Mouse (Mus musculus) bone marrow, adult 2 months (tissue): ENCODE measurements around the gene Heatr5a. TPM values are rescaled to one million over a fixed set of nuclear protein-coding genes. Genes with fewer than 3 reads are reported as not detected.

Source experiments
- H3K27ac ChIP-seq: fragments of 200-500 bp; 2 replicates; pipeline ENCODE4 v1.5.1; 2012; ENCODE audit warnings: low read depth, mild to moderate bottlenecking, control low read depth, inconsistent platforms, low read length; ENCODE audit not compliant: control insufficient read depth, poor library complexity, insufficient read depth
- H3K4me1 ChIP-seq: fragments of 200-500 bp; 2 replicates; pipeline ENCODE4 v1.6.1; 2011; ENCODE audit warnings: low read length; ENCODE audit not compliant: control insufficient read depth, insufficient read depth
- H3K4me3 ChIP-seq: fragments of 200-500 bp; replicated peaks from 2 replicates; pipeline ENCODE3; 2011; ENCODE audit warnings: mild to moderate bottlenecking, low read depth, low read length, control low read depth; ENCODE audit not compliant: control insufficient read depth
- CTCF ChIP-seq: fragments of 200-500 bp; IDR thresholded peaks from 2 replicates; pipeline ENCODE4 v1.5.1; 2011; ENCODE audit warnings: low read length, control low read depth; ENCODE audit not compliant: control insufficient read depth, insufficient read depth
- POLR2A ChIP-seq: fragments of 200-500 bp; IDR thresholded peaks from 2 replicates; pipeline ENCODE4 v1.6.1; 2011; ENCODE audit warnings: low read depth, mild to moderate bottlenecking, control low read depth, low read length, borderline replicate concordance; ENCODE audit not compliant: control insufficient read depth
- WGBS: fragments of 180-500 bp; shearing (Covaris S2); methylation state at CpG from one replicate; pipeline ENCODE4 v1.1.7; 2018; 5-methylcytosine and 5-hydroxymethylcytosine counted together
- polyA plus RNA-seq: library from polyadenylated mRNA; stranded (reverse); fragments of >200 nt; gene quantifications from 2 replicates; pipeline ENCODE4 v1.2.4, GENCODE M21; 2011; ENCODE audit warnings: low replicate concordance; ENCODE audit not compliant: missing spikeins, insufficient read depth, insufficient read length

Heatr5a gene
- polyA plus RNA-seq, 1 experiment = 20.5 TPM

DNA sequence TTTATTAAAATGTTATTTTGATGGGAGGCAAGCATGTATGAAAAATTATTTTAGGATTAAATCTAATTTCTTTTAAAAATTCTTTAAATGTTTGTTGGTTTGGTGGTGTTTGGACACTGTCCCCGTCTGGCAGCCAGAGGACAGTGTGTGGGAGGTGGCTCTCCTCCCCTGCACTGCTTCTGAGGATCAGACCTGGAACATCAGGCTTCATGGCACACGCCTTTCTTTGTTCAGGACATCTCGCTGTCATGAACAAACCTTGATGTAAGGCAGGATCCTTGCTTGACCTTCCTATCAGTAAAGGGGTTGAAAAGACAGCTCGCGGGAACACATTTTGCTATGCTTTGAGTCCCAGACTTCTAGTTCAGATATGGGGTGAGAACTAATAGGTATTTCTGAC, 61.9 kb downstream of the Heatr5a start:
- TF ChIP-seq CTCF (no peak), POLR2A (no peak)
- WGBS = 95% methylated on average over 5 of the region's 5 CpGs
- Histone ChIP-seq H3K4me1 (no peaks in the 10 kb centered on the region), H3K4me3 (no peak overlapping the region), H3K27ac (no peak overlapping the region)

DNA sequence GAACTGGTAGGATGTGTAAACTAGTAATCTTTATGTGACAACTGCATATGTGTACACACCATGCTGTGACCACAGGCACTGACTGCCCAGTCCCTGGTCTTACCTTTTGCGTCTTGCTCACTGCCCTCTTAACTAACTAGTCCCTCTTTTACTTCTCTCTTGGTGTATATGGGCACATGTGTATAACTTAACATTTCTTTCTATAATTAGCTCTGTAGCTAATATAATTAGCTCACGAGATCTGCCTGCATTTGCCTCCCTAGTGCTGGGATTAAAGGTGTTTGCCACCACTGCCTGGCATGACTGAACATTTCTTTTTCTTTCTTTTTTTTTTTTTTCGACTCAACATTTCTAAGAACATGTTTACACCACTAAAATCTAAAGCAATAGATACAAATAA, 63.6 kb downstream of the Heatr5a start:
- WGBS = 82% methylated on average over 3 of the region's 3 CpGs
- TF ChIP-seq CTCF = no peak
- Histone ChIP-seq H3K27ac (no peak overlapping the region), H3K4me3 (no peak overlapping the region), H3K4me1 (no peaks in the 10 kb centered on the region)

DNA sequence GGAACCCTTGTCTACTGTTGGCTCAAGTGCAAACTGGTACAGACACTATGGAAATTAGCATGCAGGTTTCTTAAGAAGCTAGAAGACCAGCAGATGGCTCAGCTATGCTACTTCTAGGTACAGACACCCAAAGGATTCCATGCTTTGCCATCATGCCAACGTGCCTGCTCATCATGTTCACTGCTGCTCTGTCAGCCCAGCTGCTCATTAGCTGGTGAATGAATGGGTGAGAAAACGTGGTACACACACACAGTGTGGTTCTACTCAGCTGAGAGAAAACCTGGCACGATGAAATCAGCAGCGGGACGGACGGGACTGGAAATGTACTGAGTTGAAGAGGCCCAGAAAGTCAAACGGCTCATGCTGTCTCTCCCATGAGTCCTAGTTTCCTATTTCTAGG, 70.6 kb downstream of the Heatr5a start:
- Histone ChIP-seq H3K27ac (no peak overlapping the region), H3K4me3 (no peak overlapping the region)
- 90% methylated on average over 7 of the region's 7 CpGs for WGBS

DNA sequence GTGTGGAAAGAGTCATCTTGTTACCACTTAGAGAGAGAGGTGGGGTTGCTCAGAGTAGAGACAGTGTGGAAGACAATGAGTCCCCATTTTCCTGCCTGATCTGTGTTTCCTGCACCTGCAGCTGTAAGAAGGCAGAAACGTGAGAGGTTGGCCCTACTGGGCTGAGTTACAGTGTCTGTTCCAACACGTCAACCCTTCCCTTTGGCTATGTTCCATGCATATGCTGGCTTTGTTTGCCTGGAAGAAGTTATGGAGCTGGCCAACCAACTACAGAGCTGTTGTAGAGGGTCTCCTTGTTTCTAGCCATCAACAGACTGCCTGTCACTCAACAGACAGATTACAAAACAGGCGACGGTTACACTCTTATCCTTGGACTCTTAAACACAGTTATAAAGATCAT, 74.2 kb downstream of the Heatr5a start:
- H3K4me3 ChIP-seq = no peak overlapping the region
- WGBS = 85% methylated on average over 4 of the region's 4 CpGs
- no peak overlapping the region for H3K27ac ChIP-seq
- TF ChIP-seq POLR2A = no peak
- no peak for TF ChIP-seq CTCF
- no peaks in the 10 kb centered on the region for H3K4me1 ChIP-seq

More for the DNA sequence above, 70.6 kb downstream of the Heatr5a start:
- no peaks in the 10 kb centered on the region for H3K4me1 ChIP-seq
- TF ChIP-seq POLR2A (no peak), CTCF (no peak)

DNA sequence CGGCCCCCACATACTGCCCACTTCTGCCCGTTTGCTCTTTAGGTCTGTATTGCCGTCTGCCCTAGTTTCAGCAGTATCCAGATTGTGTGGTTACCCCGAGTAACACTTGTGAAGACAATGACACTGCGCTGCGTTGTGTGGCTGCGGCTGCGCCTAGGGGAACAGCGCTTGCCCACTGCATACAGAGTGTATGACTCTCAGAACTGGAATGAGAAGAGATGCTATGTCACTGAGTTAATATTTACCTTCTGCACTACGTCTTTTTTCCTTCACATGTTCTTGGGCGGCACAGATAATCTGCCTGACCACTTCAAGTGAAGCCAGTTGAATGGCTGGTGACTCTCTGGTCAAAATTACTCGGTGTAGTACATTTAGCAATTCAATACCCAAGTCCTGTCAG, 82.5 kb downstream of the Heatr5a start:
- WGBS = 84% methylated on average over 12 of the region's 12 CpGs

DNA sequence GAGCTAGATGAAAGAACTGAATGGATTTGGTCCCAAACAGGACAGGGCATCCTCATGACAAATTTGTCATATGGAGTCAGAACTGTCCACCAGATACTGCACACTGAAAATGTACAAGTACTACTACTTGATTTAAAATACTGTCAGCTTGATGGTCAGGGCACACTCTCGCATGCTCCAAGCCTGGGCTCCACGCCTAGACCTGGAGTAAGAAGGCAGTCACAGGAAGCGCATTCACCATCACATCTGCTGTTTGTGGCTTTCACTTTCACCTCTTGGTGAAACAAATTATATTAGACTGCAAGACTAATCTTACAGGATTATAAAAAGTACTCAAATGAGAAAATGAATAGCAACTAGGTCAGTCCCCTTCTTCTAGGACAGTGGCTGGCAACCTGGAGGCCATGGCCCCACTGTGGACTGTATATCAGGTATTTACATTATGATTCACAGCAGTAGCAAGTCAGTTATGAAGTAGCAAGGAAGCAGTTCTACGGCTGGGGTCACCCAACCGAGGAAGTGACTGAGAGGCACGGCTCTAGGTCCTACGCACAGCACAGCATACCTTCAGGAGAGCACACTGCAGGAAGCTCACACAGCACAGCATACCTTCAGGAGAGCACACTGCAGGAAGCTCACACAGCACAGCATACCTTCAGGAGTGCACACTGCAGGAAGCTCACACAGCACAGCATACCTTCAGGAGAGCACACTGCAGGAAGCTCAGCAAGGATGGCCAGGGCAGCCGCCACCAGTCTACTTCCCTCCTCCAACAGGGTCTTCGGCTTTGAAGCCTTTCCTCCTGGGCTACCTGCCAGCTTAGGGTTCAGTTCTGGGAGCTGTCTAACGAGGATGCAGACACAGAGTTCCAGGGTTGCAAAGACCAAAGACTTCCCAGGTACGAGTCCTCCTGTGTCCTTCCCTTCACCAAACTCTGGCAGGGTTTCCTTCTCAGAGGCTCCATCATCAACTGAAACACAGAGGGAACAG, 83.5 kb downstream of the Heatr5a start:
- 33% methylated on average over 11 of the region's 11 CpGs for whole genome bisulfite sequencing
- peaks cover 2% of the 10 kb centered on the region; the same call in 1 of the 2 replicates for H3K4me1 ChIP-seq
- peak overlapping the region; percentile 68 for H3K27ac ChIP-seq
- TF ChIP-seq POLR2A (no peak), CTCF (no peak)
- peak overlapping the region; percentile 46 for H3K4me3 ChIP-seq

More for the DNA sequence above, 82.5 kb downstream of the Heatr5a start:
- TF ChIP-seq POLR2A = no peak
- no peak for TF ChIP-seq CTCF
- H3K4me1 ChIP-seq = no peaks in the 10 kb centered on the region; the same call in 1 of the 2 replicates
- H3K27ac ChIP-seq = no peak overlapping the region
- peak overlapping the region; percentile 7 for H3K4me3 ChIP-seq

DNA sequence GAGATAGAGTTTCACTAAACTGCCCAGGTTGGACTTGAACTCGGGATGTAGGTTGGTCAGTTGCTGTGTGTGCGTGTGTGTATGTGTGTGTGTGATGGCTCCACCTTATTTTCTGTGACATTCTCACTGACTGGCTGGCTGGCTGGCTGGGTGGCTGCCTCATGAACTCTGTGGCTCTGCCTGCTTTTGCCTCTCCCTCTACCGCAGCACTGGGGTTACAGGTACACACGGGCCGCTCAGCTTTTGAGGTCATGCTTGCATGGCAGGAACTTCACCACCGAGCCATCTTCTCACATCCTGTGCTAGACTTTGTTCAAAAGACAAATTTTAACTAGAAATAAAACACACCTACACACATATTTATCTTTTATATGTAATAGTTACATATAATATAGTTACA, 84.8 kb downstream of the Heatr5a start:
- no peak overlapping the region for H3K27ac ChIP-seq
- H3K4me1 ChIP-seq = peaks cover 2% of the 10 kb centered on the region; the same call in 1 of the 2 replicates
- no peak for TF ChIP-seq POLR2A
- TF ChIP-seq CTCF = no peak
- no peak overlapping the region for H3K4me3 ChIP-seq
- WGBS = 80% methylated on average over 6 of the region's 6 CpGs

DNA sequence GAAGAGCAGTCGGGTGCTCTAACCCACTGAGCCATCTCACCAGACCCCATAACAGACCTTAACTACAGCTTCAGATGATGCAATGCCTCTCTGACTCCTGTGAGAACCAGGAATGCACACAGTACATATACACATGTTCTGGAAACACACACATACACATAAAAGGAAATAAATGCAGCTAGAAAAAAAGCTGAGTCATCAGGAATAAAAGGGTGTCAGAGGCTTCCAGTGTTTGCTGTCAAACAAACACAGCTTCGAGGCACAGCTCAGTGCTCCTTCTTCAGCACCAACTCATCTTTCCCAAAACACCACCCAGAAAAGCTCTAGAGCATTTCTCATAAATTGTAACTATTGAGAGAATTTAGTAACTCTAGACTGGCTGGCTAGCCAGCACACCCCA, 86.3 kb downstream of the Heatr5a start:
- 78% methylated on average over 2 of the region's 2 CpGs for whole genome bisulfite sequencing
- H3K27ac ChIP-seq = no peak overlapping the region
- no peak overlapping the region for H3K4me3 ChIP-seq
- no peak for TF ChIP-seq CTCF
- TF ChIP-seq POLR2A = no peak
- peaks cover 2% of the 10 kb centered on the region; the same call in 1 of the 2 replicates for H3K4me1 ChIP-seq

DNA sequence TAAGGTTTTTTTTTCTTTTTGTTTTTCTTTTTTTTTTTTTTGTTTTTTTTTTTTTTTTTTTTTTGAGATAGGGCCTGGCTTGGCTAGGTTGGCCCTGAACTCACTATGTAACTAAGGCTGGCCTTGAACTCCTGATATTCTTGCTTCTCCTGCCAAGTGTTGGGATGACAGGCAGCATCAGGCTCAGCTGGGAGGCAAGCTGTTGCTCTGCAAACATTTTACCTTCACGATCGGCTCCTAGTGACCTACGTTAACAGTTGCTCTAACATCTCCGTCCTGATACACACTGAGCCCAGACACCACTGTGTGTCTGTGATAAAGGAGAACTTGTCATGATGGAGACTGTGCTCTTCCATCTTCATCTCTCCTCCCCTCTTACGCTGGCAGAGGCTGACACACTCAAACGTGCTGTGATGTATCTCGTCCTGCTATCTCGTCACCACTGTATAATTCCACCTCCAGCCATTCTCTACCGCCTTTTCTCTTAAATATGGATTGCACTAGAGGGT, 87.8 kb downstream of the Heatr5a start:
- 70% methylated on average over 9 of the region's 9 CpGs for WGBS
- Histone ChIP-seq H3K4me1 (peaks cover 2% of the 10 kb centered on the region; the same call in 1 of the 2 replicates), H3K4me3 (no peak overlapping the region), H3K27ac (no peak overlapping the region)
- no peak for TF ChIP-seq POLR2A
- no peak for TF ChIP-seq CTCF
